In genomic region chr14:49524665-49525064, GRCm38 (mm10) we compare ENCODE assay signal across 11 mouse cellular contexts. TPM values are rescaled to one million over a fixed set of nuclear protein-coding genes. Genes with fewer than 3 reads are reported as not detected.
DNase-seq lines count a peak whose midpoint lies in the region; ATAC-seq and TF ChIP-seq lines count a peak whose summit lies in the region.
"Had no signal": no experiment of that assay in that cellular context is flagged by ENCODE, and none has a peak within 500 bp of the region (broad histone marks: within the 10 kb centered on the region; RNA-seq: fewer than 3 reads in every experiment).

No protein-coding gene starts in this region.

- H3K4me1 ChIP-seq in forebrain, embryonic 11.5 days (replicated peaks; ENCODE audit: control insufficient read depth, insufficient read depth, low read length) = 0 out of 2 replicates have a peak, but pooled peaks cover 4% of the 10 kb centered on the region
- peaks cover 3% of the 10 kb centered on the region for H3K4me1 ChIP-seq in hindbrain, embryonic 13.5 days (replicated peaks)
- H3K4me1 ChIP-seq in midbrain, postnatal 0 days (ENCODE audit: insufficient read depth, low read length) = no peaks in the 10 kb centered on the region
- H3K4me1 ChIP-seq: liver, embryonic 15.5 days had no signal

- H3K27ac ChIP-seq in forebrain, embryonic 11.5 days (ENCODE audit: low read depth, low read length) = no peak overlapping the region
- H3K27ac ChIP-seq in hindbrain, embryonic 13.5 days = no peak overlapping the region
- no peak overlapping the region for H3K27ac ChIP-seq in midbrain, postnatal 0 days (ENCODE audit: low read depth, low read length)
- H3K27ac ChIP-seq: intestine, embryonic 15.5 days; liver, embryonic 15.5 days had no signal

- no peaks in the 10 kb centered on the region for H3K9me3 ChIP-seq in forebrain, embryonic 11.5 days (ENCODE audit: control insufficient read depth, low read length)
- H3K9me3 ChIP-seq in hindbrain, embryonic 13.5 days = no peaks in the 10 kb centered on the region
- no peaks in the 10 kb centered on the region for H3K9me3 ChIP-seq in midbrain, postnatal 0 days (ENCODE audit: low read length)
- H3K9me3 ChIP-seq: intestine, embryonic 15.5 days; liver, embryonic 15.5 days had no signal

- intact Hi-C loops in gastrocnemius, postnatal 36 days (cut with DNase I) = no loop called here

- H3K9ac ChIP-seq in forebrain, embryonic 11.5 days (ENCODE audit: low read length) = no peak overlapping the region
- peak overlapping the region; percentile 82 for H3K9ac ChIP-seq in hindbrain, embryonic 13.5 days
- peak overlapping the region; percentile 71 for H3K9ac ChIP-seq in midbrain, postnatal 0 days (replicated peaks; ENCODE audit: low read length, poor library complexity, severe bottlenecking)
- H3K9ac ChIP-seq: intestine, embryonic 15.5 days; liver, embryonic 15.5 days had no signal

- H3K36me3 ChIP-seq in forebrain, embryonic 11.5 days (ENCODE audit: control insufficient read depth, insufficient read depth, low read length) = no peaks in the 10 kb centered on the region
- no peaks in the 10 kb centered on the region for H3K36me3 ChIP-seq in hindbrain, embryonic 13.5 days
- H3K36me3 ChIP-seq in midbrain, postnatal 0 days (ENCODE audit: insufficient read depth, low read length) = no peaks in the 10 kb centered on the region
- H3K36me3 ChIP-seq: intestine, embryonic 15.5 days; liver, embryonic 15.5 days had no signal

- no peak for TF ChIP-seq CTCF in midbrain, postnatal 0 days (IDR thresholded peaks at IDR 0.05)

- WGBS in forebrain, embryonic 11.5 days = 72% methylated on average over 8 of the region's 8 CpGs
- 67% methylated on average over 7 of the region's 8 CpGs for WGBS in hindbrain, embryonic 13.5 days
- 40% methylated on average over 8 of the region's 8 CpGs for WGBS in midbrain, postnatal 0 days

- peak; percentile 21 to 35 for DNase-seq in left cerebral cortex, adult 18-20 months (ENCODE audit: low spot score in 2 of 2)
- DNase-seq in left cerebral cortex, adult 8-10 months (ENCODE audit: low spot score in 2 of 2) = no peak
- no peak for DNase-seq in forebrain, embryonic 11.5 days (ENCODE audit: low spot score)
- peak; percentile 4 for DNase-seq in midbrain, postnatal 0 days (ENCODE audit: low spot score)
- no peak for DNase-seq in lung, postnatal 25 days (ENCODE audit: low spot score)
- DNase-seq in gastrocnemius, postnatal 36 days = no peak
- DNase-seq in spleen, adult 18-20 months = no peak

- no peak for ATAC-seq in forebrain, embryonic 11.5 days (replicated peaks; ENCODE audit: low FRiP score)
- peak; percentile 32; the same call in 1 of the 2 replicates for ATAC-seq in hindbrain, embryonic 13.5 days (ENCODE audit: low FRiP score)
- peak; percentile 38; the same call in 1 of the 2 replicates for ATAC-seq in midbrain, postnatal 0 days (ENCODE audit: low FRiP score)

- peak overlapping the region; percentile 94; the same call in 1 of the 2 replicates for H3K4me2 ChIP-seq in forebrain, embryonic 11.5 days (ENCODE audit: low read depth, low read length, severe bottlenecking)
- H3K4me2 ChIP-seq in hindbrain, embryonic 13.5 days = peak overlapping the region; percentile 83
- H3K4me2 ChIP-seq in midbrain, postnatal 0 days (ENCODE audit: low read depth, low read length, poor library complexity, severe bottlenecking) = peak overlapping the region; percentile 62
- H3K4me2 ChIP-seq: liver, embryonic 15.5 days had no signal

- H3K27me3 ChIP-seq in forebrain, embryonic 11.5 days (ENCODE audit: control insufficient read depth, insufficient read depth, low read length) = no peaks in the 10 kb centered on the region; the same call in 1 of the 2 replicates
- 0 out of 2 replicates have a peak, but pooled peaks cover 8% of the 10 kb centered on the region for H3K27me3 ChIP-seq in hindbrain, embryonic 13.5 days
- H3K27me3 ChIP-seq in midbrain, postnatal 0 days (ENCODE audit: insufficient read depth, low read length) = no peaks in the 10 kb centered on the region

- no peak overlapping the region; the same call in 1 of the 2 replicates for H3K4me3 ChIP-seq in forebrain, embryonic 11.5 days (ENCODE audit: low read depth, low read length)
- H3K4me3 ChIP-seq in hindbrain, embryonic 13.5 days = peak overlapping the region; percentile 60
- H3K4me3 ChIP-seq in midbrain, postnatal 0 days (ENCODE audit: low read depth, low read length) = peak overlapping the region; percentile 63
- H3K4me3 ChIP-seq: liver, embryonic 15.5 days had no signal

RNA-seq across cellular contexts. Expression of gene Slc35f4, which starts 1.2 kb away (rescaled TPM):
- total RNA-seq in left cerebral cortex, adult 18-20 months (2021) = 10 to 100 TPM; 17.6 to 18.4 TPM
- total RNA-seq in left cerebral cortex, adult 8-10 months (2022) = 10 to 100 TPM; 19.8 to 22.8 (median 21.1) TPM
- 0.36 TPM in 1 of 2 replicates, not detected in the other for polyA plus RNA-seq in forebrain, embryonic 11.5 days (2014; fragmentation: Nextera tagmentation; extraction: Ambion mirVana)
- polyA plus RNA-seq in hindbrain, embryonic 13.5 days (2015; fragmentation: Nextera tagmentation; extraction: Ambion mirVana) = 10.2 and 11.6 TPM in 2 replicates
- 26.1 and 33.0 TPM in 2 replicates for total RNA-seq in midbrain, postnatal 0 days (2014; rRNA removed)
- 25.6 and 28.2 TPM in 2 replicates for polyA plus RNA-seq in midbrain, postnatal 0 days (2015; fragmentation: Nextera tagmentation; extraction: Ambion mirVana)
- not detected for total RNA-seq in gastrocnemius, postnatal 36 days (2021)
- polyA plus RNA-seq: liver, embryonic 15.5 days; small intestine, adult 2 months had no signal

Comparison
In these comparisons a context has a peak if more than half of its experiments do, and no peak if none do; other contexts are left out.
1. DNase-seq: peak in left cerebral cortex, adult 18-20 months (2 of 2) and midbrain, postnatal 0 days (single experiment); none in left cerebral cortex, adult 8-10 months (0 of 2), forebrain, embryonic 11.5 days (single experiment), lung, postnatal 25 days (single experiment), gastrocnemius, postnatal 36 days (0 of 2) and spleen, adult 18-20 months (0 of 2).
2. RNA of gene Slc35f4, which starts 1.2 kb away (total RNA-seq): 26.1 to 33.0 TPM in midbrain, postnatal 0 days, 19.8 to 22.8 TPM in left cerebral cortex, adult 8-10 months and 17.6 to 18.4 TPM in left cerebral cortex, adult 18-20 months; not detected in gastrocnemius, postnatal 36 days; every median in the first group is over 10 times any median in the second.
3. Peak in every context shown above with its lines, with median percentiles within 50 percentile points of each other: H3K4me2 ChIP-seq.